Mouse (Mus musculus): ENCODE data around the gene Tcf15. TPM values are rescaled to one million over a fixed set of nuclear protein-coding genes. Genes with fewer than 3 reads are reported as not detected.

The Tcf15 gene
- total RNA-seq, 2 experiments from 2014 or later, result 22.8 to 28.8 TPM

- DNase-seq, result no peak
Observed at GRCm38 (mm10) chr2:152174861-152175260, 31.5 kb downstream of the Tcf15 start.

GRCm38 (mm10) chr2:152176659-152177058 is 33.3 kb downstream of the Tcf15 start:
- DNase-seq, result peak; percentile 37

- peak; percentile 54 for DNase-seq
Observed at GRCm38 (mm10) chr2:152177162-152177805, 33.9 kb downstream of the Tcf15 start.

DNA sequence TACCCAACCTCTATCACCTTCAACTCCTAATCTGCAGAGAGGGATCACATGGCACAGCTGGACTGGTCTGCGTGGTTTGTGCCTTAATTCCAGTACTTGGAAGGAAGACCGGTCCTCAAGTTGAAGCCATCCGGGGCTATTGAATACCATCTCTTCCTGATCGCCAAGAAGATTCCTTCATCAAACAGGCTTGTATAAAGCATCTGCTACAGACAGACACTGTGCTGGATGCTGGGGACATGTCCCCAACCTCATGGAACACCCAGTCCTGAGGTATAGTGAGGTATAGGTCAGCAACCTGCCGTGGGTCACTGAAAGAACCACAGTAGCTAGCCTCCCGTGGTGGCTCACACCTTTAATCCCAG is 34.4 kb downstream of the Tcf15 start:
- DNase-seq, result no peak

DNA sequence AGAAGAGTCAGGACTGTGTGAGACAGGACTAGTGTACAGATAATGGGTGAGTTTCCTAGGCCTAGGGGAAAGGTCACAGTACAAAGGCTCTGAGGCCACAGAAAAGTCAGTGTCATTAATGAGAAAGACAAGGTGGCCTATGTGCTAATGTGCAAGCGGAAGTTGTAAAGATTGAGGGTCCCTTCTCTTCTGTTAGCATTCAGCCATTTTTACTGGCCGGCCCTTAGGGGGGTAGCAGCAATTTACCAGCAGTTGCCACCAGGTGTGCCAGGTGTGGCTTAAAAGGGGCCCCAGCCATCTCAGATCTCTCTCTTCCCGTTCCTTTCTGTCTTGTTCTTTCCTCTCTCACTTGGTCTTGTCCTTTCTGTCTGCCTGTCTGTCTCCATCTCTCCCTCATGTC is 35.0 kb downstream of the Tcf15 start:
- no peak for DNase-seq

DNA sequence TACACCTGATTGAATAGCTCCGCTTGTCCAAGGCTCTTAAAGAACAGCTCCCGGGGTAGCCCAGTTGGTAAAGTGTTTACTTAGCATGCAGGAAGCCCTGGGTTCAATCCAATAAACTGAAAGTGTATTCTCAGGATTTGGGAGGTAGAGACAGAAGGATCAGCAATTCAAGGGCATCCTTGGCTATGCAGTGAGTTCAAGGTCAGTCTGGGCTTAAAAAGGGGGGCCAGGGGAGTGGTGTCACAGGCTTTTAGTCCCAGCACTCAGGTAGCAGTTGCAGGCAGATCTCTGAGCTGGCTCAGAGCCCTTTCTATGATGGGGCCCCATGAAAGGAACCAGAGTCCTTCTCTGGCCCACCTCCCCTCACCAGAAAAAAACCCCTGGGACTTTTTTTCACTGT is 35.9 kb downstream of the Tcf15 start:
- no peak for DNase-seq

DNA sequence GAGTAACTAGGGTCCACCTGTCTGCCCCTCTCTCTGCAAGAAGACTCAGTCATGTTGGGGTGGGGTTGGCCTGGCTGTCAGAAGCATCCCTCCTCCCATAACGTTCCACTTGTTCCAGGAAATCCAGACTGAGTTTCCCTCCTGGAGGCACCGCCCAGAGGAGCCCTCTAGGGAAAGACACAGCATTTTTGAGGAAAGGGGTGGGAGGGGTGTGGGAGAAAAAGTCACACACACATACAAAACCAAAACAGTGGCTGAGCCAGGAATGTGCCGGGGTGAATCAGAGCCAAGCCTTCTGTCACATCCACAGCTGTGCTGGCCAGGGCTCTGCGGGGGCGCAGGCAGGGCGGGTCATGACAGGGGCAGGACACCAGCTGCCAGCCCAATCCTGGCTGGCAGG is 37.0 kb downstream of the Tcf15 start:
- peak; percentile 60 for DNase-seq

DNA sequence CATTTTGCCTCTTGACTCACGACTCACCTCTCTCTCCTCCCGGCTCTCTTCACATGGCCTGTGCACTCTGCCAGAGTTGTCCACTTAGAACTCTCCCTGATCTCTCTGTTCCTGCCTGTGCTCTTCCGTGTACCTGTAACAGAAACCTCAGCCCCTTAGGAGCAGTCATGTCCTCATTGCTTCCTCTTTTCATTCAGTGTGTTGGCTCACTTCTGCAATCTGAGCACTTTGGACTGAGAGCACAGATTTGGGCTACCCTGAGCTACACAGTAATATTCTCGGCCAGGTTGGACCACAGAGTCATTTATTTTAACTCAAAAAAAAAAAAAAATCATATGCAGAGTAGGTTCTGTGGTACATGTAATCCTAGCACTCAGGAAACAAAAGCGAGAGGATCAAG is 43.8 kb downstream of the Tcf15 start:
- DNase-seq, result no peak

GRCm38 (mm10) chr2:152189213-152189612 is 45.9 kb downstream of the Tcf15 start:
- DNase-seq, result no peak

GRCm38 (mm10) chr2:152189640-152190039 is 46.3 kb downstream of the Tcf15 start:
- peak; percentile 30 for DNase-seq

GRCm38 (mm10) chr2:152190161-152190560 is 46.8 kb downstream of the Tcf15 start:
- no peak for DNase-seq

DNA sequence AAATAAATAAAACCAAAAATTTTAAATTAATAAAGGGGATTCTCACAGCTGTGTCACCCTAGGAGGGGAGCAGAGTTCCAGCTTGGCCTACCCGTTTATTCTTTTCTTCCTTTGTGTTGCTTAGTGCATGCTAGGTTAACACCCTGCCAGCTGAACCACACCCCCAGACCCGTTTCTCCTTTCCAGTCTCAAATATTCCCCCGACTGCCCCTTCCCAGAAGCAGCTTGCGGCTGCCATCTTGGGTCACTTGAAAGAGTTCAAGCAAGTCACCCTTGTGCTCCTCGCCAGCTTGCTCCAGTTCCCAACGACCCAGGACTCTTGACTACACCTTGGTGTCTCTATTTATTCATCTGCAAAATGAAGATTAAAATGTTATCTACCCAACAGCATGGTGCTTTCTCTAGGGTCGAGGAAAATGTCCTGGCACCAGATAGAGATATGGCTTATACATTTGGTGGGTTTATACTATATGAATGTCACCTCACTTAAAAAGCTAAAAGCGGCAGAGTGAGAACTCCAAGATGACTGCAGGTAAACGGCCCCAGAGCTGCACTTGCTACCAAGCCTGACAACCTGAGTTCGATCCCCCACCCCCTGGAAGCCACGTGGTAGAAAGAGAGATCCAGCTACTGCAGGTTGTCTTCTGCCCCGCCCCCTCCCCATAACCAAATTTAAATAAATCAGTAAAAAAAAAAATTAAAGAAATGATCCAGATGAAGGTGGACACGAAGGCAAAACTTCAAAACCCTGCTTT is 49.4 kb downstream of the Tcf15 start:
- DNase-seq, result no peak

DNA sequence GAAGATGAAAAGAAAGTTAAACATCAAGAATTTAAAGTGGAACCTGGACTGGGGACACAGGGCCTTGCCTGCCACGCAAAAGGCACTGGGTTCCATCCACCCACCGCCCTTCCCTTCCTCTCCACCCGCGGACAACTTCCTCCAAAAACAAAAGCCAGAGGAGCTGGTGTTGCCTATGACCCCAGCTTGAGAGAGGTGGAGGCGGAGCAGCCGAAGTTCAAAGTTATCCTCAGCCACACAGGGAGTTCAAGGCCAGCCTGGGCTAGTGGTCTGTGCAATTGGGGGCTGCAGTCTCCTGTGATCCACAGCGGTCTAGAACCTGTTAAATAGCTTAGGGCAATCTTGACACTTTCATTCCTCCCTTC is 50.0 kb downstream of the Tcf15 start:
- no peak for DNase-seq

DNA sequence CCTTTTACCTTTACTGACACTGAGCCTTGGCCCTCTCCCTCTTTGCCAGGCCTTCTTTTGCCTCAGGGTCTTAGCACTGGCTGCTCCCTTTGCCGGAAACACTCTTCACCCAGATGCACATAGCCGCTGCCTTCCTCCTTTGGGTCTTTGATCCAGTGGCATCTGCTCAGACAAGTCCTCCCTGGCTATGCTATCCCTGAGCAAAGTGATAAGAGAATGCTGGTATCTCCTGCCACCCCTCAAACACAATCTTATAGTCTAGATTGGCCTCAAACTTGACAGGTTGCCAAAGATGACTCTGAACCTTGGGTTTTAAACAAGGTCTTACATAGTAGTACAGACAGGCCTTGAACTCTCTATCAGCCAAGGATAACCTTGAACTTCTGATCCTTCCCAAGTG is 51.2 kb downstream of the Tcf15 start:
- DNase-seq, result no peak

- DNase-seq, result no peak
Observed at GRCm38 (mm10) chr2:152196896-152197295, 53.5 kb downstream of the Tcf15 start.

DNA sequence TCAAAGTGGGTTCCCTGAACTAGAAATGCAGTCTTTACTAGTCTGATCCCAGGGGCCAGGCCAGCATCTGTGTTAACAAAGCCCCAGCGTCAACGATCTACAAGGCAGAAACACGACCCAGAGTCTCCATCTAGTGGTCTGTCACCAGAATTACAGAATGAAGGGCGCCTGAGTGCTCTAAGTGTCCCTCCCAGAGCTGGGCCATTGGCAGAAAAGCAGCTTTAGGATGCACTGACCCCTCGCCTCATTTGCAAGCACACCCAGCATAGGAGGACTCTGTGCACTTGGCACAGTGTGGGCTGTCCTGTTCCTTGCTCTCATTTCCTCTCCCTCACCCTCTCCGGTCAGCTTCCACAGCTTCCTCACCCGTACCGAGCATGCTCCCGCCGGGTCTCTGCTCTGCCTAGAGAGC is 53.9 kb downstream of the Tcf15 start:
- DNase-seq, result peak; percentile 69

Other genes with a start within 250 kb of the Tcf15 start
- under 1 TPM in 1 of 2 experiments, not detected in 1; 0.51 TPM for gene Angpt4, start 232.4 kb upstream of the Tcf15 start, total RNA-seq (2021)
- 1 to 10 TPM; 7.0 to 9.7 TPM for gene Fam110a, start 163.3 kb upstream of the Tcf15 start, total RNA-seq (2021)
- 1 to 10 TPM; 1.6 to 2.2 TPM for gene Slc52a3, start 147.1 kb upstream of the Tcf15 start, total RNA-seq (2021)
- gene Scrt2, start 62.0 kb upstream of the Tcf15 start, total RNA-seq (2021), result under 1 TPM; 0.21 to 0.27 TPM
- 100 to 1,000 TPM in 1 of 2 experiments, 10 to 100 TPM in 1; 48.5 to 177 TPM for gene Srxn1, start 38.0 kb upstream of the Tcf15 start, total RNA-seq (2021)
- 100 to 1,000 TPM in 1 of 2 experiments, 10 to 100 TPM in 1; 96.6 to 109 TPM for gene Csnk2a1, start 83.3 kb downstream of the Tcf15 start, total RNA-seq (2021)
- 100 to 1,000 TPM; 134 to 144 TPM for gene Tbc1d20, start 150.3 kb downstream of the Tcf15 start, total RNA-seq (2021)
- 100 to 1,000 TPM in 1 of 2 experiments, 10 to 100 TPM in 1; 92.9 to 124 TPM for gene Rbck1, start 189.1 kb downstream of the Tcf15 start, total RNA-seq (2021)
- gene Trib3, start 200.5 kb downstream of the Tcf15 start, total RNA-seq (2021), result 1 to 10 TPM; 4.6 to 6.8 TPM
- 1 to 10 TPM; 1.8 to 2.8 TPM for gene Nrsn2, start 233.1 kb downstream of the Tcf15 start, total RNA-seq (2021)

Measured in adrenal gland, postnatal 10 days (tissue).